Mouse (Mus musculus): ENCODE data around the gene Inhbe.
"Not testable (repeated sequence)": the region's sequence is repeated elsewhere in the genome, so short reads cannot be mapped to it uniquely, and the experiment has no call there.

The Inhbe gene

GRCm38 (mm10) chr10:127312858-127313257 is 41.4 kb downstream of the Inhbe start:
- no peaks in the 10 kb centered on the region for H3K27me3 ChIP-seq (ENCODE audit: insufficient read depth, low read length)
- H3K4me1 ChIP-seq (replicated peaks; ENCODE audit: low read depth, low read length) = peaks cover 36% of the 10 kb centered on the region
- TF ChIP-seq NANOG (IDR thresholded peaks at IDR 0.05; ENCODE audit: borderline replicate concordance, low read length) (no peak), CTCF (conservative IDR thresholded peaks at IDR 0.05; ENCODE audit: low read length) (no peak), POU5F1 (IDR thresholded peaks at IDR 0.05; ENCODE audit: borderline replicate concordance, low read length) (no peak)
- peaks cover 26% of the 10 kb centered on the region for H3K36me3 ChIP-seq (ENCODE audit: insufficient read depth, low read length)
- H3K4me3 ChIP-seq (replicated peaks; ENCODE audit: low read length) = no peak overlapping the region
- H3K9me3 ChIP-seq (ENCODE audit: low read length) = no peaks in the 10 kb centered on the region

- TF ChIP-seq NANOG (IDR thresholded peaks at IDR 0.05; ENCODE audit: borderline replicate concordance, low read length) (no peak), CTCF (conservative IDR thresholded peaks at IDR 0.05; ENCODE audit: low read length) (peak; percentile 94)
- peak overlapping the region; percentile 89 for H3K4me3 ChIP-seq (replicated peaks; ENCODE audit: low read length)
- H3K36me3 ChIP-seq (ENCODE audit: insufficient read depth, low read length) = peaks cover 31% of the 10 kb centered on the region
These were observed 41.9 kb downstream of the Inhbe start for GRCm38 (mm10) chr10:127312356-127312676.

GRCm38 (mm10) chr10:127311476-127312355 is 42.5 kb downstream of the Inhbe start, which contains the start of gene Mars:
TSS of gene Mars (minus strand) at chr10:127311786.
- no peak for TF ChIP-seq NANOG (IDR thresholded peaks at IDR 0.05; ENCODE audit: borderline replicate concordance, low read length)
- no peak for TF ChIP-seq CTCF (conservative IDR thresholded peaks at IDR 0.05; ENCODE audit: low read length)
- TF ChIP-seq POU5F1 (IDR thresholded peaks at IDR 0.05; ENCODE audit: borderline replicate concordance, low read length) = no peak
- peak within 1 kb of the TSS; percentile 89 for H3K4me3 ChIP-seq (replicated peaks; ENCODE audit: low read length)
- H3K4me1 ChIP-seq (replicated peaks; ENCODE audit: low read depth, low read length) = peaks cover 36% of the 10 kb centered on the region
- no peaks in the 10 kb centered on the region for H3K9me3 ChIP-seq (ENCODE audit: low read length)
- peaks cover 37% of the 10 kb centered on the region for H3K36me3 ChIP-seq (ENCODE audit: insufficient read depth, low read length)
- no peaks in the 10 kb centered on the region for H3K27me3 ChIP-seq (ENCODE audit: insufficient read depth, low read length)

More at GRCm38 (mm10) chr10:127312356-127312676, 41.9 kb downstream of the Inhbe start:
- Histone ChIP-seq H3K4me1 (replicated peaks; ENCODE audit: low read depth, low read length) (peaks cover 36% of the 10 kb centered on the region), H3K9me3 (ENCODE audit: low read length) (no peaks in the 10 kb centered on the region), H3K27me3 (ENCODE audit: insufficient read depth, low read length) (no peaks in the 10 kb centered on the region)

- H3K9me3 ChIP-seq (ENCODE audit: low read length) = no peaks in the 10 kb centered on the region
These were observed 43.4 kb downstream of the Inhbe start for GRCm38 (mm10) chr10:127310523-127311475.

GRCm38 (mm10) chr10:127309167-127309566 is 45.0 kb downstream of the Inhbe start:
- not testable (repeated sequence) for H3K4me3 ChIP-seq (replicated peaks; ENCODE audit: low read length); H3K9me3 ChIP-seq (ENCODE audit: low read length); H3K27me3 ChIP-seq (ENCODE audit: insufficient read depth, low read length)
- H3K36me3 ChIP-seq (ENCODE audit: insufficient read depth, low read length) = peaks cover 63% of the 10 kb centered on the region
- peaks cover 54% of the 10 kb centered on the region for H3K4me1 ChIP-seq (replicated peaks; ENCODE audit: low read depth, low read length)

More at GRCm38 (mm10) chr10:127310523-127311475, 43.4 kb downstream of the Inhbe start:
- H3K36me3 ChIP-seq (ENCODE audit: insufficient read depth, low read length) = peaks cover 46% of the 10 kb centered on the region
- no peak for TF ChIP-seq POU5F1 (IDR thresholded peaks at IDR 0.05; ENCODE audit: borderline replicate concordance, low read length)
- TF ChIP-seq NANOG (IDR thresholded peaks at IDR 0.05; ENCODE audit: borderline replicate concordance, low read length) = no peak
- TF ChIP-seq CTCF (conservative IDR thresholded peaks at IDR 0.05; ENCODE audit: low read length) = no peak
- H3K27me3 ChIP-seq (ENCODE audit: insufficient read depth, low read length) = no peaks in the 10 kb centered on the region
- peak overlapping the region; percentile 89 for H3K4me3 ChIP-seq (replicated peaks; ENCODE audit: low read length)
- H3K4me1 ChIP-seq (replicated peaks; ENCODE audit: low read depth, low read length) = peaks cover 38% of the 10 kb centered on the region

- peaks cover 38% of the 10 kb centered on the region for H3K4me1 ChIP-seq (replicated peaks; ENCODE audit: low read depth, low read length)
- H3K4me3 ChIP-seq (replicated peaks; ENCODE audit: low read length) = no peak overlapping the region
- H3K27me3 ChIP-seq (ENCODE audit: insufficient read depth, low read length) = no peaks in the 10 kb centered on the region
- no peak for TF ChIP-seq POU5F1 (IDR thresholded peaks at IDR 0.05; ENCODE audit: borderline replicate concordance, low read length)
- TF ChIP-seq NANOG (IDR thresholded peaks at IDR 0.05; ENCODE audit: borderline replicate concordance, low read length) = no peak
- TF ChIP-seq CTCF (conservative IDR thresholded peaks at IDR 0.05; ENCODE audit: low read length) = no peak
- no peaks in the 10 kb centered on the region for H3K9me3 ChIP-seq (ENCODE audit: low read length)
- peaks cover 100% of the 10 kb centered on the region for H3K36me3 ChIP-seq (ENCODE audit: insufficient read depth, low read length)
These were observed 51.1 kb downstream of the Inhbe start for GRCm38 (mm10) chr10:127303136-127303535.

GRCm38 (mm10) chr10:127300361-127300760 is 53.9 kb downstream of the Inhbe start:
- Histone ChIP-seq H3K27me3 (ENCODE audit: insufficient read depth, low read length) (no peaks in the 10 kb centered on the region), H3K9me3 (ENCODE audit: low read length) (no peaks in the 10 kb centered on the region), H3K36me3 (ENCODE audit: insufficient read depth, low read length) (peaks cover 99% of the 10 kb centered on the region), H3K4me3 (replicated peaks; ENCODE audit: low read length) (no peak overlapping the region), H3K4me1 (replicated peaks; ENCODE audit: low read depth, low read length) (peaks cover 49% of the 10 kb centered on the region)
- TF ChIP-seq NANOG (IDR thresholded peaks at IDR 0.05; ENCODE audit: borderline replicate concordance, low read length) (no peak), CTCF (conservative IDR thresholded peaks at IDR 0.05; ENCODE audit: low read length) (no peak), POU5F1 (IDR thresholded peaks at IDR 0.05; ENCODE audit: borderline replicate concordance, low read length) (no peak)

Measured in E14TG2a.4 (cell line).